Mouse (Mus musculus): ENCODE measurements around the gene Zc3h6.

The Zc3h6 gene

GRCm38 (mm10) chr2:129035381-129035780 is 68.2 kb downstream of the Zc3h6 start:
- DNase-seq (ENCODE audit: low spot score in 2 of 2), result no peak

GRCm38 (mm10) chr2:129038426-129038936 is 71.3 kb downstream of the Zc3h6 start:
- no peak for DNase-seq (ENCODE audit: low spot score in 2 of 2)

GRCm38 (mm10) chr2:129038937-129039631 is 71.9 kb downstream of the Zc3h6 start:
- no peak for DNase-seq (ENCODE audit: low spot score in 2 of 2)

- peak in 1 of 2 experiments; percentile 24 for DNase-seq (ENCODE audit: low spot score in 2 of 2)
Measured at GRCm38 (mm10) chr2:129040567-129040966, 73.4 kb downstream of the Zc3h6 start.

- no peak for DNase-seq (ENCODE audit: low spot score in 2 of 2)
Measured at GRCm38 (mm10) chr2:129046172-129046845, 79.1 kb downstream of the Zc3h6 start.

GRCm38 (mm10) chr2:129046846-129047196 is 79.6 kb downstream of the Zc3h6 start:
- no peak for DNase-seq (ENCODE audit: low spot score in 2 of 2)

GRCm38 (mm10) chr2:129047811-129048210 is 80.6 kb downstream of the Zc3h6 start, which contains the start of gene Vinac1:
Vinac1 (minus strand) TSS chr2:129048172.
- no peak for DNase-seq (ENCODE audit: low spot score in 2 of 2)

GRCm38 (mm10) chr2:129052451-129052983 is 85.3 kb downstream of the Zc3h6 start:
- DNase-seq (ENCODE audit: low spot score in 2 of 2), result no peak

- no peak for DNase-seq (ENCODE audit: low spot score in 2 of 2)
Measured at GRCm38 (mm10) chr2:129055741-129056140, 88.5 kb downstream of the Zc3h6 start.

GRCm38 (mm10) chr2:129056597-129056996 is 89.4 kb downstream of the Zc3h6 start:
- peak in 1 of 2 experiments; percentile 28 for DNase-seq (ENCODE audit: low spot score in 2 of 2)

- DNase-seq (ENCODE audit: low spot score in 2 of 2), result no peak
Measured at GRCm38 (mm10) chr2:129057256-129057655, 90.1 kb downstream of the Zc3h6 start.

- DNase-seq (ENCODE audit: low spot score in 2 of 2), result no peak
Measured at GRCm38 (mm10) chr2:129057920-129058361, 90.7 kb downstream of the Zc3h6 start.

GRCm38 (mm10) chr2:129061456-129062059 is 94.4 kb downstream of the Zc3h6 start:
- no peak for DNase-seq (ENCODE audit: low spot score in 2 of 2)

GRCm38 (mm10) chr2:129065437-129066282 is 98.5 kb downstream of the Zc3h6 start, which contains the start of gene Ttl:
Ttl (plus strand) TSS chr2:129065942.
- peak; percentile 69 to 86 for DNase-seq (ENCODE audit: low spot score in 2 of 2)

- peak; percentile 23 to 67 for DNase-seq (ENCODE audit: low spot score in 2 of 2)
Measured at GRCm38 (mm10) chr2:129066326-129066725, 99.1 kb downstream of the Zc3h6 start.

Data from spleen, postnatal 4 days (tissue).